Mouse (Mus musculus): Measurements from ENCODE around the gene Ppy. TPM values are rescaled to one million over a fixed set of nuclear protein-coding genes. Genes with fewer than 3 reads are reported as not detected.

Gene Ppy
- polyA plus RNA-seq, 1 experiment from 2014 or later = not detected

GRCm38 (mm10) chr11:102137625-102138446 lies 36.7 kb upstream of the Ppy start:
- H3K4me2 ChIP-seq = peak overlapping the region; percentile 40
- no peaks in the 10 kb centered on the region for H3K27me3 ChIP-seq (ENCODE audit: control insufficient read depth, insufficient read depth, low read length)
- peak; percentile 46; the same call in 1 of the 2 replicates for ATAC-seq (ENCODE audit: low FRiP score)
- H3K4me3 ChIP-seq (ENCODE audit: low read depth, low read length) = no peak overlapping the region
- no peak overlapping the region for H3K27ac ChIP-seq (ENCODE audit: low read depth, low read length)
- H3K36me3 ChIP-seq (ENCODE audit: control insufficient read depth, insufficient read depth, low read length) = no peaks in the 10 kb centered on the region
- no peak for DNase-seq (ENCODE audit: low spot score, missing footprints)
- 47% methylated on average over 13 of the region's 13 CpGs for WGBS
- H3K9me3 ChIP-seq (ENCODE audit: control insufficient read depth, low read length) = no peaks in the 10 kb centered on the region
- no peak overlapping the region for H3K9ac ChIP-seq (ENCODE audit: low read length)
- H3K4me1 ChIP-seq (ENCODE audit: control insufficient read depth, insufficient read depth, low read length) = no peaks in the 10 kb centered on the region

DNA sequence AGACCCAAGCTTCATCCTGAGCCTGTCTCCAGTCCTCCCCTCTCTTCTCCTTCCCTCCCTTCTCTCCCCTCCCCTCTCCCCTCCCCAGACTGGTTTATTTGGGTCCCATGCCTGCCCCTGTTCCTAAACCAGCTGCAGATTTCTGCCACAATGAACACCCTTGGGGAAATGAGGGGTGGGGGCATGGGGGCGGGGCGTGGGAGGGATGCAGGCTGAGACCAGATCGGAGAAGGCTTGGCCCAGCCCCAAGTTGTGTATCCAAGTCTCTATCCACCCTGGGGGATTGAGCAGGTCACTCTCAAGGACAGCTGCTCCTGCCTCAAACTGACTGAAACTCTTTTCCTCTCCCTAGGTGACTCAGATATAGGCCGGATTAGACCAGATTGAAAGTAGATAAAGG lies 33.4 kb upstream of the Ppy start:
- DNase-seq (ENCODE audit: low spot score, missing footprints) = no peak
- WGBS = 25% methylated on average over 4 of the region's 4 CpGs

DNA sequence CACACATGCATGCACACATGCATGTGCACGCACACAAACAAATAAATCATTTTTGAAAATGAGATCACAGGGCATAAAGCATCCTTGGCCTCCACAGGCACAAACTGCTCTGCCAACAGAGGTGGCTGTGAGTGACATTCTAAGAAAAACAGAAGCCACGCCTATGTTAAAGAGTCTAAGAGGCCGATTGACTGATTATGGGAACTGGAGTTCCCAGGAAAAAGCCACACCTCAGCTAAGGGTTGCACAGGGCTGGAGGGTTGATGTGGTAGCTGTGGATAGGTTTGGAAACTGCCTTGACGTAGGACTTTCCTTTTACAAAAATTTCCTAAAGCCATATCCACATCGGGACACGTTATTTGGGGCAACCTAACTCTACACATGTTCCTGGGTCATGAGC lies 16.3 kb upstream of the Ppy start:
- H3K36me3 ChIP-seq (ENCODE audit: control insufficient read depth, insufficient read depth, low read length) = no peaks in the 10 kb centered on the region
- DNase-seq (ENCODE audit: low spot score, missing footprints) = no peak

More for the DNA sequence above, 33.4 kb upstream of the Ppy start:
- Histone ChIP-seq H3K4me3 (ENCODE audit: low read depth, low read length) (no peak overlapping the region), H3K9ac (ENCODE audit: low read length) (no peak overlapping the region), H3K9me3 (ENCODE audit: control insufficient read depth, low read length) (no peaks in the 10 kb centered on the region), H3K4me2 (no peak overlapping the region), H3K27ac (ENCODE audit: low read depth, low read length) (no peak overlapping the region), H3K4me1 (ENCODE audit: control insufficient read depth, insufficient read depth, low read length) (no peaks in the 10 kb centered on the region), H3K36me3 (ENCODE audit: control insufficient read depth, insufficient read depth, low read length) (no peaks in the 10 kb centered on the region), H3K27me3 (ENCODE audit: control insufficient read depth, insufficient read depth, low read length) (no peaks in the 10 kb centered on the region)
- ATAC-seq (ENCODE audit: low FRiP score) = no peak

GRCm38 (mm10) chr11:102116241-102116640 lies 15.1 kb upstream of the Ppy start:
- Histone ChIP-seq H3K4me3 (ENCODE audit: low read depth, low read length) (no peak overlapping the region), H3K9me3 (ENCODE audit: control insufficient read depth, low read length) (no peaks in the 10 kb centered on the region), H3K27ac (ENCODE audit: low read depth, low read length) (no peak overlapping the region), H3K27me3 (ENCODE audit: control insufficient read depth, insufficient read depth, low read length) (no peaks in the 10 kb centered on the region), H3K4me2 (no peak overlapping the region), H3K4me1 (ENCODE audit: control insufficient read depth, insufficient read depth, low read length) (no peaks in the 10 kb centered on the region), H3K9ac (ENCODE audit: low read length) (no peak overlapping the region), H3K36me3 (ENCODE audit: control insufficient read depth, insufficient read depth, low read length) (no peaks in the 10 kb centered on the region)
- ATAC-seq (ENCODE audit: low FRiP score) (no peak), DNase-seq (ENCODE audit: low spot score, missing footprints) (no peak)
- WGBS = 81% methylated on average over 8 of the region's 8 CpGs

More for the DNA sequence above, 16.3 kb upstream of the Ppy start:
- Histone ChIP-seq H3K9ac (ENCODE audit: low read length) (no peak overlapping the region), H3K9me3 (ENCODE audit: control insufficient read depth, low read length) (no peaks in the 10 kb centered on the region), H3K27ac (ENCODE audit: low read depth, low read length) (no peak overlapping the region), H3K4me3 (ENCODE audit: low read depth, low read length) (no peak overlapping the region), H3K4me2 (no peak overlapping the region), H3K4me1 (ENCODE audit: control insufficient read depth, insufficient read depth, low read length) (no peaks in the 10 kb centered on the region), H3K27me3 (ENCODE audit: control insufficient read depth, insufficient read depth, low read length) (no peaks in the 10 kb centered on the region)
- 80% methylated on average over 6 of the region's 6 CpGs for WGBS
- ATAC-seq (ENCODE audit: low FRiP score) = no peak

DNA sequence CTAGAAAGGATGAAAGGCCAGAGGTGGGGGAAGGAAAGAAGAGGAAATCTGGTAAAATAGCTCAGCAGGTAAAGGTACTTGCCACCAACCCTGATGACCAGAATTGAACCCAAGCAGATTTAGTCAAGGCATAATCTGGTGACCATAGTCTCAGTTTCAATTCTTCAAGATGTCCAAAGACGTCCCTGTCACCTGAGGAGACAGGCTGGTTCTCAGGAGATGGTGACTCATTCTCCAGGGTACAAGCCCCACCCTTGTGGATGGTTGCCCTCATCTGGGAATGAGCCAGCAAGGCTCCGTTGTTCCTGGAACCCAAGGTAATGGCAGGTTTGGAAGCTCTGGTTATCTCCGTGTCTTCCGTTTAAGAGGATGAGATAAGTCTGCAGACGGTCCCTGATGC lies 10.5 kb upstream of the Ppy start:
- no peak overlapping the region for H3K4me3 ChIP-seq (ENCODE audit: low read depth, low read length)
- no peak overlapping the region for H3K9ac ChIP-seq (ENCODE audit: low read length)
- no peaks in the 10 kb centered on the region for H3K9me3 ChIP-seq (ENCODE audit: control insufficient read depth, low read length)
- 85% methylated on average over 5 of the region's 5 CpGs for WGBS
- no peak overlapping the region for H3K27ac ChIP-seq (ENCODE audit: low read depth, low read length)
- DNase-seq (ENCODE audit: low spot score, missing footprints) (no peak), ATAC-seq (ENCODE audit: low FRiP score) (no peak)
- no peak overlapping the region for H3K4me2 ChIP-seq
- peaks cover 2% of the 10 kb centered on the region for H3K4me1 ChIP-seq (ENCODE audit: control insufficient read depth, insufficient read depth, low read length)
- H3K27me3 ChIP-seq (ENCODE audit: control insufficient read depth, insufficient read depth, low read length) = peaks cover 26% of the 10 kb centered on the region
- H3K36me3 ChIP-seq (ENCODE audit: control insufficient read depth, insufficient read depth, low read length) = no peaks in the 10 kb centered on the region

DNA sequence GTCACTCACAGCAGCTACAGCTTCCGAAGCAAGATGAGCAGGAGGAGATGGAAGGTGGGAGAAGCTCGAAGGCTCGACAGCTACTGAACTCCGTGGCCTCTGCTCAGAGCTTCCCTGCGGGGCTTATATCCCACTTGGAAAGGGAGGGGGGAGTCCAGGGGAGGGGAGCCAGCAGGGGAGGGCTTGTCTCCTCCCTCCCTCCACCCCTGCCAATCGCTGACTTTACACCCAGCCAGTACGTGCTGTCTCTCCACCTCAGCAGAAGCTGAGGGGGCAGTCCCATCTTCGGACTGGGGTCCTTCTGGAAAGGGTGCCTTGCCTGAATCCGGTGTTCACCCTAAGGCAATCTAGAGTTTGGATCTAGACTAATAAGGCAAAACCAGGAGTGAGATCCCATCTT lies 6.6 kb upstream of the Ppy start, which contains the start of gene Pyy:
Pyy (minus strand) TSS at position 101 of the 400 bp plus-strand sequence.
- no peak within 1 kb of the TSS for H3K27ac ChIP-seq (ENCODE audit: low read depth, low read length)
- no peak within 1 kb of the TSS for H3K4me3 ChIP-seq (ENCODE audit: low read depth, low read length)
- 12% methylated on average over 9 of the region's 9 CpGs for WGBS
- peaks cover 2% of the 10 kb centered on the region for H3K4me1 ChIP-seq (ENCODE audit: control insufficient read depth, insufficient read depth, low read length)
- DNase-seq (ENCODE audit: low spot score, missing footprints) = no peak
- no peak within 1 kb of the TSS for H3K9ac ChIP-seq (ENCODE audit: low read length)
- peaks cover 43% of the 10 kb centered on the region for H3K27me3 ChIP-seq (ENCODE audit: control insufficient read depth, insufficient read depth, low read length)
- H3K4me2 ChIP-seq = no peak within 1 kb of the TSS
- no peaks in the 10 kb centered on the region for H3K36me3 ChIP-seq (ENCODE audit: control insufficient read depth, insufficient read depth, low read length)
- ATAC-seq (ENCODE audit: low FRiP score) = no peak
- H3K9me3 ChIP-seq (ENCODE audit: control insufficient read depth, low read length) = no peaks in the 10 kb centered on the region

DNA sequence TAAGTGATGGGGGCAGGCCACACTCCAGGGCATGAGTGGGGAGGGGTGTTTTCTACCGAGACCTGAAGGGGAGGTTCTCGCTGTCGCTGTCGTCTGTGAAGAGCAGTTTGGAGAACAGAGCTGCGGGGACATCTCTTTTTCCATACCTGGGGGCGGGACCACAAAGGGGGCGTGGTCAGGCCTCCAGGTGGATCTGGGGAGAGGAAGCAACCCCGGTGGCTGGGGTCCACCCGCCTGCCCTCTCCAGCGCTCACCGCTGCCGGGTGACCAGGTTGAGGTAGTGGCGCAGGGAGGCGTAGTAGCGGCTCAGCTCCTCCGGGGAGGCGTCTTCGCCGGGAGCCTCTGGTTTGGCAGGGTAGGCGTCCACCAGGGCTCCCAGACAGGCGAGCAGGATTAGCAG lies 5.8 kb upstream of the Ppy start:
- H3K4me3 ChIP-seq (ENCODE audit: low read depth, low read length) = no peak overlapping the region
- H3K4me2 ChIP-seq = no peak overlapping the region
- peaks cover 43% of the 10 kb centered on the region for H3K27me3 ChIP-seq (ENCODE audit: control insufficient read depth, insufficient read depth, low read length)
- no peak overlapping the region for H3K9ac ChIP-seq (ENCODE audit: low read length)
- no peaks in the 10 kb centered on the region for H3K9me3 ChIP-seq (ENCODE audit: control insufficient read depth, low read length)
- DNase-seq (ENCODE audit: low spot score, missing footprints) (no peak), ATAC-seq (ENCODE audit: low FRiP score) (no peak)
- 1% methylated on average over 21 of the region's 21 CpGs for WGBS
- no peaks in the 10 kb centered on the region for H3K36me3 ChIP-seq (ENCODE audit: control insufficient read depth, insufficient read depth, low read length)
- peaks cover 5% of the 10 kb centered on the region for H3K4me1 ChIP-seq (ENCODE audit: control insufficient read depth, insufficient read depth, low read length)
- H3K27ac ChIP-seq (ENCODE audit: low read depth, low read length) = no peak overlapping the region

- DNase-seq (ENCODE audit: low spot score, missing footprints) (peak; percentile 97), ATAC-seq (ENCODE audit: low FRiP score) (no peak)
- Histone ChIP-seq H3K27ac (ENCODE audit: low read depth, low read length) (no peak overlapping the region), H3K27me3 (ENCODE audit: control insufficient read depth, insufficient read depth, low read length) (peaks cover 28% of the 10 kb centered on the region), H3K4me2 (no peak overlapping the region), H3K4me1 (ENCODE audit: control insufficient read depth, insufficient read depth, low read length) (peaks cover 5% of the 10 kb centered on the region), H3K4me3 (ENCODE audit: low read depth, low read length) (no peak overlapping the region), H3K9ac (ENCODE audit: low read length) (no peak overlapping the region), H3K36me3 (ENCODE audit: control insufficient read depth, insufficient read depth, low read length) (no peaks in the 10 kb centered on the region), H3K9me3 (ENCODE audit: control insufficient read depth, low read length) (no peaks in the 10 kb centered on the region)
- WGBS = 20% methylated on average over 17 of the region's 17 CpGs
Observed at GRCm38 (mm10) chr11:102102485-102103258, 1.6 kb upstream of the Ppy start.

DNA sequence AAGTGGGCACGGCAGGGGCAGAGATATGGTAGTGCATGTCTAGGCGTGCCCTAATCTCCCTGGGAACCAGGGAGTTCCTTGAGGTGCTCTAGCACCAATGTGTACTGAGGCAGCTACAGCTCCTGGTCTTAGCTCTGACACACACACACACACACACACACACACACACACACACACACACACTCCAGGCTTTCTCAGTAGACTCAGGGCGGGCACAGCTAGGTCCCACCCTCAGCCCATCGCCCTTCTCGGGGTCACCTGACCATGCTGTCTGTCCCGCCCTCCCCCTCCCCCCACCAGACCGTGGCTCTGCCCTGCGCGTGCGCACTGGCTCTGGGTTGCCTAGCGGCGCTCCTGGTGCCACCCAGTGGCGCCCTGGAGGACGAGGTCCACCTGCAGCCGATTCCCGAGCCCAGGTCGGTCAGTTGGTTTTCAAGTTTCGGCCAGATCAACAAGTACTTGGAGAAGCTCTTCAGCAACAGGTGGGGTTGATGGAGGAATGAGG lies 4.2 kb downstream of the Ppy start:
- no peaks in the 10 kb centered on the region for H3K9me3 ChIP-seq (ENCODE audit: control insufficient read depth, low read length)
- DNase-seq (ENCODE audit: low spot score, missing footprints) = peak; percentile 99
- WGBS = 9% methylated on average over 16 of the region's 18 CpGs
- H3K36me3 ChIP-seq (ENCODE audit: control insufficient read depth, insufficient read depth, low read length) = no peaks in the 10 kb centered on the region
- H3K9ac ChIP-seq (ENCODE audit: low read length) = 0 out of 2 replicates have a peak overlapping the region, but pooled peaks have one; percentile 10
- ATAC-seq (ENCODE audit: low FRiP score) = peak; percentile 93
- peak overlapping the region; percentile 42 for H3K4me2 ChIP-seq
- H3K4me3 ChIP-seq (ENCODE audit: low read depth, low read length) = peak overlapping the region; percentile 6; the same call in 1 of the 2 replicates
- H3K4me1 ChIP-seq (ENCODE audit: control insufficient read depth, insufficient read depth, low read length) = peaks cover 2% of the 10 kb centered on the region; the same call in 1 of the 2 replicates
- no peak overlapping the region for H3K27ac ChIP-seq (ENCODE audit: low read depth, low read length)
- H3K27me3 ChIP-seq (ENCODE audit: control insufficient read depth, insufficient read depth, low read length) = no peaks in the 10 kb centered on the region
